Mouse (Mus musculus) hindbrain, embryonic 13.5 days (tissue): ENCODE measurements at regions not wholly inside any gene's neighbourhood (a gene's known extent, or its start where the extent isn't known, plus 50 kb on each side); places are given as distances from the start of the nearest gene placed in this dataset.
A peak's percentile ranks its signal among the peaks of the same experiment; 100 is the strongest.

ENCODE experiments used
- ATAC-seq: fragments of 200-750 bp; cut with Nextera tagmentation; 2 replicates; pipeline ENCODE4 v1.8.0; 2017; ENCODE audit warnings: moderate TSS enrichment; ENCODE audit not compliant: low FRiP score
- H3K27ac ChIP-seq: fragments of 300-500 bp; sonication (generic); 2 replicates; pipeline ENCODE4 v1.5.1; 2015; ENCODE audit warnings: inconsistent platforms, mild to moderate bottlenecking, moderate library complexity
- H3K27me3 ChIP-seq: fragments of 300-500 bp; sonication (generic); 2 replicates; pipeline ENCODE4 v1.6.1; 2015; ENCODE audit warnings: mild to moderate bottlenecking, inconsistent platforms
- H3K36me3 ChIP-seq: fragments of 300-500 bp; sonication (generic); 2 replicates; pipeline ENCODE4 v1.6.1; 2015; ENCODE audit warnings: mild to moderate bottlenecking, inconsistent platforms
- H3K4me1 ChIP-seq: fragments of 300-500 bp; sonication (generic); replicated peaks from 2 replicates; pipeline ENCODE4 v1.6.1; 2015; ENCODE audit warnings: inconsistent platforms
- H3K4me2 ChIP-seq: fragments of 300-500 bp; sonication (generic); 2 replicates; pipeline ENCODE4 v1.6.1; 2015; ENCODE audit warnings: inconsistent platforms, mild to moderate bottlenecking, moderate library complexity
- H3K4me3 ChIP-seq: fragments of 300-500 bp; sonication (generic); 2 replicates; pipeline ENCODE4 v1.5.1; 2015; ENCODE audit warnings: mild to moderate bottlenecking, inconsistent platforms
- H3K9ac ChIP-seq: fragments of 300-500 bp; sonication (generic); 2 replicates; pipeline ENCODE4 v1.6.1; 2015; ENCODE audit warnings: mild to moderate bottlenecking, inconsistent platforms
- H3K9me3 ChIP-seq: fragments of 300-500 bp; sonication (generic); 2 replicates; pipeline ENCODE4 v1.6.1; 2016; ENCODE audit warnings: inconsistent platforms
- WGBS: fragments of 180-500 bp; shearing (Covaris S2); methylation state at CpG from one replicate; pipeline ENCODE4 v1.1.7; 2015; 5-methylcytosine and 5-hydroxymethylcytosine counted together

DNA sequence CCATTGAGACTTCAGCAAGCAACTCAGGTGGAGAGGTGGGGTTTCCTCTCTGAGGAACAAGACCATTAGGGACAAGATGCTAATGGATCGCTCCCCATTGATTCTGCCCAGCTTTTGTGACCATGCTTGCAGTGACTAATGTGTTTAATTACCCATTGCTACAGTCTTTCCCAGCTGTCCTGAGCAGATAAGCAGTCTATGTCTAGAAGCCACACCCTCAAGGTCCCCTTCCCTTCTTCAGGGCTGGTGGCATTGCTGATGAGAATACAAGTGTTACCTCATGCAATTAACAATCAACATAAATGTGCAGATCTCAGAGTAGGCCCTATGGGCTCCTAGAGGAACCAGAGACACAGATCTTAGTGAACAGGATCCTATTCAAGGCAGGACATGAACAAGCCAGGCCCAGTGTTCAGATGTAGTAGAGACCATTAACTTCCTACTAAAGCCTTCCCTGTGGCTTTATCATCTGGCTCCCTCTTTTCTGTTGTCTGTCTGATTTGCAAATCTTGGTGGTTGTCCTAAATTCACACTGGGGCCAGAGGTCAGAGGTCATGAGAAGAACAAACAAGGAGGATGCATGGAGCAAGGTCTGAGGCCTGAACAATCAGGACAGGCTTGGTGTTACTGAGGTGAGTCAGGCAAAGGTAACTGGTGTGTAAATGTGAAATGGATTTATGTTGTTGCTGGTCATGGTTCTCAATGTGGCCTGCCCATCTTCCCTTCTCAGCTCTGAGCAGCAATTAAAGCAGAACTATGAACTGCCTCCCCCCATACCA, 56.8 kb downstream of the Odc1 start:
- 91% methylated on average over 1 of the region's 1 CpGs for WGBS

DNA sequence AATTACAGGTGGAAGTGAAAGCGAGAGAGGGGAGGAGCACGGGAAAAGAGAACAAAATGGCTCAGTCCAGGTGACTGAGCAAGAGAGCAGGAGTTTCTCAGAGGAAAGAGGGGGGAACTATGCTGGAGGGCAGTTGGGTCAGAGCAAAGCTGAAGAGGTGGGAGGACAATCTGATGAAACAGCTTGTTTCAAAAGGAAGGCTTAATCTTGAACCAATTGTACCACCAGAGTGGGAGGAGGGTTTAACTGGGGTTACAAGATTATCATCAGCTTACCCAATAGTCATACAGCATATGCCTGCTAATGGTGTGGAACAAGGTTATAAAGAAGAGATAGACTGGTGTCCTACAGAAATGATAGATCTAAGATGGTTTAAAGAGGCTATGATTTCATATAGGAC, 59.0 kb downstream of the Odc1 start:
- WGBS: 95% methylated on average over 2 of the region's 2 CpGs
- ATAC-seq: no peak
- H3K4me2 ChIP-seq: no peak overlapping the region

More for the DNA sequence above, 56.8 kb downstream of the Odc1 start:
- Histone ChIP-seq H3K9me3 (0 out of 2 replicates have a peak, but pooled peaks cover 5% of the 10 kb centered on the region), H3K36me3 (no peaks in the 10 kb centered on the region), H3K4me2 (no peak overlapping the region), H3K27me3 (no peaks in the 10 kb centered on the region), H3K27ac (no peak overlapping the region), H3K4me3 (no peak overlapping the region), H3K4me1 (no peaks in the 10 kb centered on the region), H3K9ac (no peak overlapping the region)
- ATAC-seq: no peak

DNA sequence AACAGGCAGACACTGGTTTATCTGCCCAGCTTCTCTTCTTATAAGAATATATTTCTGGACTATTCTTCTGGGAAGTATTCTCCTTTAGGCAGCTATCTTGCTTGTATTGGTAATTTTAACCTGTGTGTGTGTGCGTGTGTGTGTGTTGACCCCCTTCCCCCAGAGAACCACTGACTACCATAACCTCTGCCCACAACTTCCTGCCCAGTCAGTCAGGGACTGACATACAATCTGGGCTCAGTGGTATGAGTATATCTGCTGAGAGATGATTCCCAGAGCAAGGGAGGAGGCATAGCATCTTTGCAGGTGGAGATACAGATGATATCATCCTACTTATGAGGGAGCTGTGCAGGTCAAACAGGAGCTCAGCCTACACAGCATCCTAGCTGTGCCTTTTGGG, 65.8 kb downstream of the Odc1 start:
- no peaks in the 10 kb centered on the region for H3K36me3 ChIP-seq
- H3K9ac ChIP-seq: no peak overlapping the region
- H3K27ac ChIP-seq: no peak overlapping the region
- 0 out of 2 replicates have a peak, but pooled peaks cover 5% of the 10 kb centered on the region for H3K9me3 ChIP-seq
- no peaks in the 10 kb centered on the region for H3K4me1 ChIP-seq
- WGBS: 96% methylated on average over 1 of the region's 1 CpGs
- no peaks in the 10 kb centered on the region for H3K27me3 ChIP-seq
- no peak overlapping the region for H3K4me3 ChIP-seq
- no peak for ATAC-seq
- no peak overlapping the region for H3K4me2 ChIP-seq

More for the DNA sequence above, 59.0 kb downstream of the Odc1 start:
- H3K9ac ChIP-seq: no peak overlapping the region
- no peaks in the 10 kb centered on the region for H3K36me3 ChIP-seq
- H3K4me1 ChIP-seq: no peaks in the 10 kb centered on the region
- no peak overlapping the region for H3K4me3 ChIP-seq
- 0 out of 2 replicates have a peak, but pooled peaks cover 5% of the 10 kb centered on the region for H3K9me3 ChIP-seq
- H3K27ac ChIP-seq: no peak overlapping the region
- no peaks in the 10 kb centered on the region for H3K27me3 ChIP-seq

DNA sequence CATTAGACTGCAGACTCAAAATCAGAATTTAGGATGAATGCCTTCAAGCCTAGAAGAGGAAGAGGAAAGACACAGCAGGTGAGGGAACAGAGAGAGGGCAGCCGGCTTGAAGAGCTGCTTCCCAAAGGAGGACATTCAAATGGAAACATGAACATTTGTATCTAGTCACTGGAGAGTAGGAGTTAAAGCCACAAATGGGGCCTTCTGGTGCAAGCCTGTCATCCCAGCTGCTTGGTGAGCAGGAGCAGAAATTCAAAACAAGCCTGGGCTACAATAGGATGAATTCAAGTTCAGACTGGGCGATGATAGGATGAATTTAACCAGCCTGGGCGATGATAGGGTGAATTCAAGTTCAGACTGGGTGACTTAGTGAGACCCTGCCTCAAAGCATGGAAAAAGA, 67.4 kb downstream of the Odc1 start:
- no peaks in the 10 kb centered on the region for H3K36me3 ChIP-seq
- H3K9ac ChIP-seq: no peak overlapping the region
- no peaks in the 10 kb centered on the region for H3K4me1 ChIP-seq
- 87% methylated on average over 3 of the region's 3 CpGs for WGBS
- H3K4me2 ChIP-seq: no peak overlapping the region
- no peaks in the 10 kb centered on the region for H3K27me3 ChIP-seq
- no peak for ATAC-seq
- no peak overlapping the region for H3K27ac ChIP-seq
- H3K4me3 ChIP-seq: no peak overlapping the region
- no peaks in the 10 kb centered on the region for H3K9me3 ChIP-seq

DNA sequence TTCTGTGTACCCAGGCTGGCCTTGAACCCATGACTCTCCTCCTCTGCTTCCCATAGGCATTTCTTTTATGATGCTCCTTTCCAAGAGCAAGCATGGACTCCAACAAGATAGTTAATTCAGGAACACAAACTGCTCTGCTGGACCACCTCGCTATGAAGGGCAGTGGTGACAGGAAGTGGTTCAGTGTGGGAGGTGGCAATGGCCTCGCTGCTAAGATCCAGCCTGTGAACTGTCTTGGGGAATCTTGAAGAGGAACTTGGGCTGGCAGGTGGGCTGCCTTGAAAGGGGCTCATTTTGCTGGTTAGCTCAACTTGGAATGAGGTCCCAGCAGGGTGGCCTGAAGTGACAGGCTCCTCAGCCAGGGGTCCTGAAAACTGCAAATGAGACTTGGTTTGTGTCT, 72.4 kb upstream of the Hpcal1 start:
- Histone ChIP-seq H3K27ac (no peak overlapping the region), H3K9ac (no peak overlapping the region), H3K4me3 (no peak overlapping the region), H3K9me3 (no peaks in the 10 kb centered on the region), H3K4me1 (peaks cover 18% of the 10 kb centered on the region), H3K4me2 (no peak overlapping the region), H3K27me3 (no peaks in the 10 kb centered on the region), H3K36me3 (no peaks in the 10 kb centered on the region)
- WGBS: 44% methylated on average over 2 of the region's 2 CpGs
- ATAC-seq: no peak

DNA sequence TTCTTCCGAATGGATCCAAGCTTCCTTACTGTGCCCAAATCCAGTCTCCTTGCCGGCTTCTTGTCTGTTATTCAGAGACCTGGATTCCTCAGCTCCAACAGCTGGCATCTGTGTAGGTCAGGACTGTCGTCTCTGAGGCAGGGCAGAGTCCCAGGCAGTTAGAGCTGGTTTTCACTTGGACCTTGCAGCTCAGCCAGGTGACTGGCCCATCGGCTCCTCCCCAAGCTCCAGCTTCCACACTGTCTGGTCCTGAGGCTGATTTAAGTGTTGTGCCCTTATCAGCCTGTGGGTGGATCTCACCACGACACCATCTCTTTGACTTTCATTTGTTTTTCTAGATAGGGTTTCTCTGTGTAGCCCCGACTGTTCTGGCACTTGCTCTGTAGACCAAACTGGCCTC, 70.4 kb upstream of the Hpcal1 start:
- no peak for ATAC-seq
- no peak overlapping the region for H3K4me2 ChIP-seq

DNA sequence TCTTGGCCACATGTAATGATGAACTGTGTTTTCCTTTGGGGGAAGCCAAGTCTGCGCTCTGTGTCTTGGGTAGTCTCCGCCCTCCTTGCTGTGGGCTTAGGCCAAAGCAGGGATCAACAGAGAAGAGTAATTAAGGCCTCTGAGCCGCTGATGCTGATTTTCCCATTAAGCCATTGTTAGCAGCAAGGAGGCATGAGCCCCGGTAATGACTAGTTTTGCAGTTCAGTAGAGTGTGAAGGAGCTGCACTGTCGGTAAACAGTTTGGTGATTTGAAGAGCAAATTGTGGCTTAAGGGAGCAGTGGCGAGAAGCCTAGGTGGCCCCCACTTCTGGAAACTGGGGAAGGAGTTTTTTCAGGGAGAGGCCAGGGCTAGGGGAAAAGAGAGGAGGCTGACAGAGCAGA, 69.2 kb upstream of the Hpcal1 start:
- H3K27ac ChIP-seq: peak overlapping the region; percentile 69

More for the DNA sequence above, 70.4 kb upstream of the Hpcal1 start:
- Histone ChIP-seq H3K4me1 (peaks cover 18% of the 10 kb centered on the region), H3K27me3 (no peaks in the 10 kb centered on the region), H3K9me3 (no peaks in the 10 kb centered on the region), H3K27ac (no peak overlapping the region), H3K36me3 (no peaks in the 10 kb centered on the region), H3K9ac (no peak overlapping the region), H3K4me3 (no peak overlapping the region)
- 59% methylated on average over 6 of the region's 6 CpGs for WGBS

DNA sequence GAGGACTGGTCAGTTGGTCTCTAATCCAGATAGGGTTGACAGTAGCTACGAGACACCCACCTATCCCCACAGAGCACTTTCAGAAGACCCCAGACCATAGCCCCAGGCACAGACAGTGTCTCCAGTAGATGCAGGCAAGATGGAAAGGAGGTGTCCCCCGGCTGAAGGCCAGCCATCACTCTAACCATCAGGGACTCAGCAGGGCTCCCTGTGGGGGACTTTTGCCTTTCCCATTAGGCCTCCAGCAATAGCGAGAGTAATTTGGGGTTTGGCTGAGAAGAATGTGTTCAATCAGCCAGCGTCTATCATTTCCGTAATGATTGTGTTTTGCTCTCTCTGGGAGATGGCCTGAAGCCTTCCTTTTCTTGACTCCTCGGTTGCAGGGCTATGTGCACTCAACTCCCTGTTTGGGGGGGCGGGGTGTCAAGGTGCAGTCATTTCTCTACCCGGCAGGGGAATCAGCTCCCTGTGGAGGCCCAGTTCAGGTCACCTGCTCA, 68.1 kb upstream of the Hpcal1 start:
- no peaks in the 10 kb centered on the region for H3K36me3 ChIP-seq
- H3K27ac ChIP-seq: no peak overlapping the region
- 33% methylated on average over 8 of the region's 8 CpGs for WGBS
- no peak for ATAC-seq
- no peaks in the 10 kb centered on the region for H3K9me3 ChIP-seq
- no peak overlapping the region for H3K4me2 ChIP-seq
- H3K4me3 ChIP-seq: no peak overlapping the region
- H3K9ac ChIP-seq: no peak overlapping the region
- H3K27me3 ChIP-seq: no peaks in the 10 kb centered on the region
- peaks cover 27% of the 10 kb centered on the region for H3K4me1 ChIP-seq

More for the DNA sequence above, 69.2 kb upstream of the Hpcal1 start:
- Histone ChIP-seq H3K4me1 (peaks cover 27% of the 10 kb centered on the region), H3K9me3 (no peaks in the 10 kb centered on the region), H3K27me3 (no peaks in the 10 kb centered on the region), H3K36me3 (no peaks in the 10 kb centered on the region), H3K4me2 (no peak overlapping the region), H3K9ac (no peak overlapping the region), H3K4me3 (no peak overlapping the region)
- 26% methylated on average over 6 of the region's 6 CpGs for WGBS
- ATAC-seq: peak; percentile 57

DNA sequence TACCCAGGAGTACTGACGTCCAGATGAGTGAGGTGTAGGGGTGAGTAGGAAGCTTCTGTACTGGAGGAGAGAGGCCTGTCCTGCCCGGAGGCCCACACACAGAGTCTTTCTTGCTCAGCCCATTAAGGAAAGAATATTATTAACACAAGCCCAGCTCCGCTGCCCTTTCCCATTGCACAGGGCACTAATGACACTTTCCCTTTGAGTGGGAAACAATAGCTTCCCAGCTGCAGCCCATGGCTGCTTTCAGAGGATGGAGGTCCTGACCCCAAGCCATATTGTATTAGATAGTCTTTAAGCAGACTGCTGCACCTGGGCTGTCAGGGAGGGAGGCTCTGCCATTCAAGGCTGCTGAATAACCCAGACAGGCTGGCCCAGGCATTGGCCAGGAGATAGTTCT, 64.6 kb upstream of the Hpcal1 start:
- Histone ChIP-seq H3K9ac (no peak overlapping the region), H3K27me3 (no peaks in the 10 kb centered on the region), H3K27ac (peak overlapping the region; percentile 23), H3K4me3 (no peak overlapping the region), H3K9me3 (no peaks in the 10 kb centered on the region), H3K4me1 (peaks cover 27% of the 10 kb centered on the region), H3K4me2 (no peak overlapping the region), H3K36me3 (no peaks in the 10 kb centered on the region)
- WGBS: 13% methylated on average over 3 of the region's 3 CpGs
- ATAC-seq: peak; percentile 47; the same call in 1 of the 2 replicates

DNA sequence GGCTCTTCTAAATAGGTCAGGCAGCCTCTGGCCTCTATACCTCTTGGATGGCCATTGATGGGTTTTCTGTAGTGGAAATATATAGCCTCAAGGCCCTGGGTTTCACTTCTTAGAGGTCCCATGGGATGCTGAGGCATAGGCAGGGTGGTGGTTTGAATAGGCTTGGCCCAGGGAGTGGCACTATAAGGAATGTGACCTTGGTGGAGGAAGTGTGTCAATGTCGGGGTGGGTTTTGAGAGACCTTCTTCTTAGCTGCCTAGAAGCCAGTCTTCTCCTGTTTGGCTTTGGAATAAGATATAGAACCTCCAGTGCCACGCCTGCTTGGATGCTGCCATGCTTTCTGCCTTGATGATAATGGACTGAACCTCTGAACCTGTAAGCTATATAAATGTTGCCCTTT, 59.5 kb upstream of the Hpcal1 start:
- H3K9me3 ChIP-seq: peaks cover 5% of the 10 kb centered on the region; the same call in 1 of the 2 replicates
- no peak overlapping the region for H3K27ac ChIP-seq
- no peaks in the 10 kb centered on the region for H3K36me3 ChIP-seq
- ATAC-seq: no peak
- H3K27me3 ChIP-seq: no peaks in the 10 kb centered on the region
- peaks cover 6% of the 10 kb centered on the region for H3K4me1 ChIP-seq
- 89% methylated on average over 2 of the region's 2 CpGs for WGBS
- no peak overlapping the region for H3K4me2 ChIP-seq
- no peak overlapping the region for H3K4me3 ChIP-seq
- H3K9ac ChIP-seq: no peak overlapping the region

DNA sequence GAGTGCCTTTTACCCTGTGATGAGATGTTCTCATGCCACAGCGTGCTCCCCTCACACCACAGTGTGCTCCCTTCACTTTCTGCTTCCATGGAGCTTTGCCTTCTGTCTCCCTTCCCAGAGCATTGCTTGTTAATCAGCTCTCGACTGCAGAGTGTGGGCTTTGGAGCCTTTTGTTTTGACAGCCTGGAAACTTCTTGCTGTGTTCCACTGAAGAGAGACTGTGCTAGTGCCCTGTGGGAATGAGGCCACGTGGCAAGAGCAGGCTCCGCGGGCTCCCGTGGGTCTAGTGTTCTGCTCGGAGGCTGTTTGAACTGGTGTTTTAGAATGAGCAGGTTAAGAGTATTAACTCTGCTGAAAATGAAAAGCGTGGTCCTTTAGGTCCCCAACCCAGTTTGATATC, 54.5 kb upstream of the Hpcal1 start:
- H3K9me3 ChIP-seq: peaks cover 5% of the 10 kb centered on the region; the same call in 1 of the 2 replicates
- H3K27me3 ChIP-seq: no peaks in the 10 kb centered on the region
- H3K4me1 ChIP-seq: peaks cover 3% of the 10 kb centered on the region; the same call in 1 of the 2 replicates
- WGBS: 77% methylated on average over 8 of the region's 8 CpGs
- no peak overlapping the region for H3K27ac ChIP-seq
- no peak overlapping the region for H3K9ac ChIP-seq
- H3K4me2 ChIP-seq: no peak overlapping the region
- no peak for ATAC-seq
- no peak overlapping the region for H3K4me3 ChIP-seq
- H3K36me3 ChIP-seq: no peaks in the 10 kb centered on the region

DNA sequence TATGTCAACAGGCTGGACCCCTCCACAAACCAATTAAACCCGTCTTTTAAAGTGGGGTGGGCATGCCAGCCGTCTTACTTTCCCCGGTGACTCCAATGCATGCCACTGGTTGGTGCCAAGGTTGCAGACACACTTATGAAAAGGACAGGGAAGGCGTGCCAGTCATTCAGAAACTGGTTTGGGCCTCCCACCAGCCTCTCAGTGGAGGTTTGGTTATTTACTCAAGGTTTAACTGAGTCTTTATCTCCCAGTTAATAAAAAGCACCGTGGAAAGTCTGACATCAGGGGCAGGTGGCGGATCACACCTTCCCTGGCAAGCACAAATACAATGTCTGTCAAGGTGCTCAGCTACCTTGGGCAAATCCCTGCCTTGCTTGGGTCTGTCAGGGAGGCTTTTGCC, 54.1 kb upstream of the Hpcal1 start:
- H3K4me1 ChIP-seq: peaks cover 3% of the 10 kb centered on the region; the same call in 1 of the 2 replicates
- H3K27ac ChIP-seq: no peak overlapping the region
- no peak for ATAC-seq
- no peak overlapping the region for H3K4me2 ChIP-seq
- no peak overlapping the region for H3K9ac ChIP-seq
- H3K9me3 ChIP-seq: peaks cover 5% of the 10 kb centered on the region; the same call in 1 of the 2 replicates
- H3K36me3 ChIP-seq: no peaks in the 10 kb centered on the region
- 86% methylated on average over 6 of the region's 6 CpGs for WGBS
- no peaks in the 10 kb centered on the region for H3K27me3 ChIP-seq
- no peak overlapping the region for H3K4me3 ChIP-seq
